Mouse (Mus musculus) testis, postnatal 10 days (tissue): ENCODE results near the gene Olfr781.
"Not testable (repeated sequence)": the region's sequence is repeated elsewhere in the genome, so short reads cannot be mapped to it uniquely, and the experiment has no call there.

Source experiments
- DNase-seq: peaks from one replicate; pipeline ENCODE4 v3.0.0; 2021; ENCODE audit warnings: low spot score

The Olfr781 gene

GRCm38 (mm10) chr10:129328554-129328953 is at the start of gene Olfr781:
TSS of gene Olfr781 (plus strand) at chr10:129328854.
- no peak for DNase-seq

DNA sequence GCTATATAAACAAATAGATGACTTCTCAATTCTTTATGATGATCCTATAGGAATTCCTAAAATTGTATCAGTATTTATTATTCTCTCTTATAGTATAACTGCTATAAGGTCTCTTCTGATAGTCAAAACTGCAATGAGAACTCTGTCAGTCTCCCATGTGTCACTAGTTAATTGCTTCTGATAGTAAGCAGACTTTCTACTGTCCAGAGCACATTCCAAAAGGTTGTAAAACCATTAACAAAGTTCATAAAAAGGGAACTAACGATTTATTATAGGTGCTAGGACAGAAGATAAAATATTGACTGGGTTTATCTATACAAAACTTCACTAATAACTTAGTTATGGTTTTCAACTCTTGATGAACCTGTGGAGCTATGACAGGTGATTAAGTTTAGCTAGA is 15.7 kb upstream of the Olfr781 start:
- not testable (repeated sequence) for DNase-seq

DNA sequence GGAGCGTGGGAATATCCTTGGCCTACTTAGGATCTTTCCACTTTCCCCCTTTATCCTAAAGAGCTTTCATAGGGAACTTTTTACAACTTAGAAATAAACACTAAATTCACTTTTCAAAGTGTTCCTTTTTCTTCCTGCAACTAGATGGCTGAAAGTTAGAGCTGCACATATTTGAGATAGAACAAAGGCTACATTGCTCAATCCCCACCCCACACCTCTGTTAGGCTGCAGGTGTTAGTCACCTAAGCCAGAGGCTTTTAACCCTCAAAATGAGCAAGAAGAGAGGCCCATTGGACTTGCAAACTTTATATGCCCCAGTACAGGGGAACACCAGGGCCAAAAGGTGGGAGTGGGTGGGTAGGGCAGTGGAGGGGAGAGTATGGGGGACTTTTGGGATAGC is 15.1 kb upstream of the Olfr781 start:
- not testable (repeated sequence) for DNase-seq

DNA sequence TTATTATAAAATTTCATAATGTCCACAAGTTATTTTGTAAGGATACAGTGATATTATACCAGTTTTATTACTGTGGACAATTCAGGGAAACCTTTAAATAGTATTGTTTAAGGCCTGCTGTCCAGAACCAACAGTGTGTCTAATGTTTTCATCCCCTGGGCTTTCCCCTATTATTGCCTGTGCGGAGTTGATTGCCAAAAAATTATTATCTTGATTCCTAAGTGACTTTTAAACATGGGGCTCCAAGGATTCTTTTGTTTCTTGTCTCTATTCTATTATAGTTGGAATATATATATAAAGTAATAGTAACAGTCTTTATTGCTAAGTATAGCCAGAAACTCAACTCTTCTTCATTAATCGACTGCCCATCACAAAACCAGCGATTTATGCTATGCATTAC is 10.8 kb upstream of the Olfr781 start, which contains the start of gene Olfr780:
Gene Olfr780, plus strand, starts transcription at position 301 of the 400 bp plus-strand sequence.
- DNase-seq = no peak

GRCm38 (mm10) chr10:129348550-129348949 is 19.9 kb downstream of the Olfr781 start, which contains the start of gene Olfr782:
TSS of gene Olfr782 (plus strand) at chr10:129348850.
- DNase-seq = no peak

GRCm38 (mm10) chr10:129352475-129352874 is 23.8 kb downstream of the Olfr781 start:
- not testable (repeated sequence) for DNase-seq

- DNase-seq = not testable (repeated sequence)
Measured at GRCm38 (mm10) chr10:129356496-129356895, 27.8 kb downstream of the Olfr781 start.

DNA sequence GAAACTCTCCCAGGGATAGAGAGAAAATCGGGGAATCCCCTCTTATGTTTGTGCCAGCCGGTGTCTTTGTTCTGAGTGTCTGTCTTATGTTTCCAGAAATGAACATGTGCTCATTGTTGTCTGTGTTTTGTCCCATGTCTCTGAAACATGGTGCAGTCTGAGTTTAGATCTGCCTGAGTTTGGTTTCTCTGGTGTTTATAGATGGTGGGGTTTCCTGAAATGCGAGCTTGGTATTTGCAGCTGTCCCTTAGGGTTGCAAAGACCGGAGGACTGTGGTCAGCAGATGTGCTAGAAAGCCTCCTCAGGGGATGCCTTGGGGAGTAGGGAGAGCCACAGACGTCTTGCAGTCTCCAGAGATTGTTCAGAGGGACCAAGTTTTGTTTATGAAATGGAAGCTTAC is 28.7 kb downstream of the Olfr781 start:
- no peak for DNase-seq

GRCm38 (mm10) chr10:129374051-129374450 is 45.4 kb downstream of the Olfr781 start:
- not testable (repeated sequence) for DNase-seq
